Mouse (Mus musculus) lung, embryonic 16.5 days (tissue): ENCODE measurements at regions not wholly inside any gene's neighbourhood (a gene's known extent, or its start where the extent isn't known, plus 50 kb on each side); places are given as distances from the start of the nearest gene placed in this dataset.

Experiments used
- ATAC-seq: fragments of 200-750 bp; cut with Nextera tagmentation; 2 replicates; pipeline ENCODE4 v1.8.0; 2017; ENCODE audit warnings: low read depth, mild to moderate bottlenecking, moderate library complexity
- H3K27ac ChIP-seq: fragments of 300-500 bp; sonication (generic); 2 replicates; pipeline ENCODE4 v1.5.1; 2014; ENCODE audit warnings: mild to moderate bottlenecking, control low read depth, low read length
- H3K27me3 ChIP-seq: fragments of 300-500 bp; sonication (generic); 2 replicates; pipeline ENCODE4 v1.6.1; 2014; ENCODE audit warnings: low read depth, low read length, mixed read lengths; ENCODE audit not compliant: control insufficient read depth, insufficient read depth
- H3K36me3 ChIP-seq: fragments of 300-500 bp; sonication (generic); 2 replicates; pipeline ENCODE4 v1.6.1; 2014; ENCODE audit warnings: low read length; ENCODE audit not compliant: control insufficient read depth, insufficient read depth
- H3K4me1 ChIP-seq: fragments of 300-500 bp; sonication (generic); replicated peaks from 2 replicates; pipeline ENCODE4 v1.6.1; 2014; ENCODE audit warnings: low read length, mixed read lengths; ENCODE audit not compliant: control insufficient read depth, insufficient read depth
- H3K4me2 ChIP-seq: fragments of 300-500 bp; sonication (generic); 2 replicates; pipeline ENCODE4 v1.6.1; 2014; ENCODE audit warnings: low read depth, low read length, control low read depth
- H3K4me3 ChIP-seq: fragments of 300-500 bp; sonication (generic); 2 replicates; pipeline ENCODE4 v1.5.1; 2014; ENCODE audit warnings: mild to moderate bottlenecking, low read length, control low read depth
- H3K9ac ChIP-seq: fragments of 300-500 bp; sonication (generic); 2 replicates; pipeline ENCODE4 v1.6.1; 2014; ENCODE audit warnings: low read length, control low read depth
- H3K9me3 ChIP-seq: fragments of 300-500 bp; sonication (generic); 2 replicates; pipeline ENCODE4 v1.6.1; 2016; ENCODE audit warnings: low read length; ENCODE audit not compliant: control insufficient read depth
- WGBS: fragments of 180-500 bp; shearing (Covaris S2); extraction: QIAGEN DNeasy Blood & Tissue Kit; methylation state at CpG from one replicate; pipeline ENCODE4 v1.1.7; 2014; 5-methylcytosine and 5-hydroxymethylcytosine counted together

DNA sequence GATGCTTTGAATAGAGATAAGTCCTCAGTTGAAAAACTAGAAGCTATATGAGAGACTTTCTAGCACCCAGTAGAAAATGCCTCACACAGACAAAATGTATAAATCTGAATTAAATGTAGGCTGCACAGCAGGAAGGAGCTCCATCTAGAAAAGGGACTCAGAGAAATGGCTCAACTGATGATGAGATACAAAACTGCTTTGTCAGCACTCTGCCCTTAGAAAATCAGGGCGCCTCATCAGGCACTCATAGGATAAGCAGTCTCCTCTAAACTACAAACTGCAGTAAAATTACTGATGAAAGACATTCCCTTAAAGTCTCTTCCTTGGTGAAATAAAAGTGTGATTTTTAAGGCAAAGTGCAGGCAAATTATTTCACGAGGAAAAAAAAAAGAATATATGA lies 97.9 kb upstream of the Cblb start:
- Histone ChIP-seq H3K4me3 (no peak overlapping the region), H3K27ac (no peak overlapping the region), H3K9ac (no peak overlapping the region), H3K4me1 (no peaks in the 10 kb centered on the region), H3K27me3 (no peaks in the 10 kb centered on the region), H3K4me2 (no peak overlapping the region), H3K9me3 (no peaks in the 10 kb centered on the region), H3K36me3 (no peaks in the 10 kb centered on the region)
- no peak for ATAC-seq
- WGBS: 65% methylated on average over 2 of the region's 2 CpGs

DNA sequence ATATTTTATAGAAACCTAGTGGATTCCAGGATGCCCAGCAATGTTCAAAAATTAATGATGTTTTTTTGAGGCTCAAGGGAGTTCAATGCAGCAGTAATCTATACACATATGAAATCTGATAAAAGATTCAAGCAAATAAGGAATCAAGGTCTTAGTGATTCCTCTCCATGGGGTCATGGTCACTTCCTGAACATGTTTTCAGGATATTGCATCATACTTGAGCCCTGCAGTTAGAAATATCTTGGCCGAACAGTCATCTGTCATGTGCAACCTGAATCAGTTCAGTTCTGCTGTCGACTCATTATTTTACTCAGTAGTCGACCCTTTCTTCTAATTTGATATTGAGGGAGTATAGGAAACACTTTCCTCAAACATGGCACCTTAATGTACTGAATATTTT lies 97.1 kb upstream of the Cblb start:
- Histone ChIP-seq H3K27me3 (no peaks in the 10 kb centered on the region), H3K4me3 (no peak overlapping the region), H3K27ac (no peak overlapping the region), H3K4me2 (no peak overlapping the region), H3K9ac (no peak overlapping the region), H3K4me1 (no peaks in the 10 kb centered on the region), H3K9me3 (no peaks in the 10 kb centered on the region), H3K36me3 (no peaks in the 10 kb centered on the region)
- no peak for ATAC-seq
- WGBS: 63% methylated on average over 3 of the region's 3 CpGs

DNA sequence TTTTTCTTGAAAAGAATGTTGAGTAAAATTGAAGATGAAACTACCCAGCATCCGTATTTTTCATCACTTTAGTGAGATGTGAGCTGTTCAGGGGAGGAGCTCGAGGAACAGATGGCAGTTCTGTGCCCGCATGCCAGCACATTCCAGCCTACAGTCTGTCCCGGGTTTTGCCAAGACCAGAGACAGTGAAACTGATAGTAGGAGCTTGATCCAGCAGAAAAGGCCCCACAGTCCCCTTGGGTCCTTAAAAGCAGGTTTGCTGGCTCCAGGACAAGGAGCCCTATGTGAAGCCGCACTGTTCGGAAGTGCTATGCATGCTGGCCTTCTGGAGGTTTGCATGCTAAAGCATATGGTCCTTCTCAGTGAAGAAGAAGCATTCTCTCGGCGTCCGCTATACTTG lies 93.7 kb upstream of the Cblb start:
- no peak overlapping the region for H3K4me3 ChIP-seq
- H3K27me3 ChIP-seq: no peaks in the 10 kb centered on the region
- no peak overlapping the region for H3K27ac ChIP-seq
- H3K9ac ChIP-seq: no peak overlapping the region
- H3K4me2 ChIP-seq: no peak overlapping the region
- ATAC-seq: no peak
- 80% methylated on average over 9 of the region's 9 CpGs for WGBS
- H3K9me3 ChIP-seq: no peaks in the 10 kb centered on the region
- no peaks in the 10 kb centered on the region for H3K36me3 ChIP-seq
- H3K4me1 ChIP-seq: no peaks in the 10 kb centered on the region; the same call in 1 of the 2 replicates

DNA sequence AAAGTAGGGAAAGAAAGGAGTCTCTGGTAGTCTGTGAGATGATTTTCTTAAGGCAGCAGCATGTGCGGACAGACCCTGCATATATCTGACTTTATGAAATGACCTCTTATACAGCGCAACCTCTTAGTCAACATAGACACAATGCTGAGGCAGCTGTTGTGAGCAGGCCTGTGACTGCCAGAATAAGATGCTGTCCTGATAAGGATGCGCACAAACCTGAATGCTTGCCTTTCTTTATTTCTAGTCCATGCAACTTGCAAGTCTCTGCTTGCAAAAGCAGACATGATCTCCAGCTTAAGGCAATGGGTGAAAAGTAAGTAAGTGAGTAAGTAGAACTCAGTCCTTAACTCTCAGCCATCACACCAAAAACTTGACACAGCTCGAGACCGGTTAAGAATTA lies 92.0 kb upstream of the Cblb start:
- Histone ChIP-seq H3K4me2 (no peak overlapping the region), H3K36me3 (no peaks in the 10 kb centered on the region), H3K9ac (no peak overlapping the region), H3K9me3 (no peaks in the 10 kb centered on the region), H3K27ac (no peak overlapping the region), H3K4me1 (no peaks in the 10 kb centered on the region; the same call in 1 of the 2 replicates), H3K27me3 (no peaks in the 10 kb centered on the region), H3K4me3 (no peak overlapping the region)
- no peak for ATAC-seq
- 63% methylated on average over 5 of the region's 5 CpGs for WGBS

DNA sequence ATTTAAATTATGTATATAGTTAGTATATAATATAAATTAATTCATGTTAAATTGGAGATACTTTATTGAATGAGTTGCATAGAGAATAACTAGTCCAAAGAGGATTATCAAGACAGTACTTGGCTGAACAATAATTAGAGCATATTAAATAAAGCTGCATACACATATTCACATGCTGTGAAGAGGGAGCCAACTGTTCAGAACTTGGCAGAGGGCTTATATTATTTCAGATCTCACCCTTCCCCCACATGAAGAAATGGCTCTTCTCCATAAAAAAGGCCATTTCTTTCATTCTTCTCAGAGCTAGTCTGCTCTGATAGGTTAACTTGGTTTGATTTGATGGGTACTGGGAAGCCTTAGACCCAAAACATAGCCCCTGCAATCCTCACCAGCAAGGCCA lies 90.5 kb upstream of the Cblb start:
- Histone ChIP-seq H3K9me3 (no peaks in the 10 kb centered on the region), H3K27ac (no peak overlapping the region), H3K4me1 (no peaks in the 10 kb centered on the region; the same call in 1 of the 2 replicates), H3K36me3 (no peaks in the 10 kb centered on the region), H3K9ac (no peak overlapping the region), H3K27me3 (no peaks in the 10 kb centered on the region), H3K4me3 (no peak overlapping the region), H3K4me2 (no peak overlapping the region)
- ATAC-seq: no peak

DNA sequence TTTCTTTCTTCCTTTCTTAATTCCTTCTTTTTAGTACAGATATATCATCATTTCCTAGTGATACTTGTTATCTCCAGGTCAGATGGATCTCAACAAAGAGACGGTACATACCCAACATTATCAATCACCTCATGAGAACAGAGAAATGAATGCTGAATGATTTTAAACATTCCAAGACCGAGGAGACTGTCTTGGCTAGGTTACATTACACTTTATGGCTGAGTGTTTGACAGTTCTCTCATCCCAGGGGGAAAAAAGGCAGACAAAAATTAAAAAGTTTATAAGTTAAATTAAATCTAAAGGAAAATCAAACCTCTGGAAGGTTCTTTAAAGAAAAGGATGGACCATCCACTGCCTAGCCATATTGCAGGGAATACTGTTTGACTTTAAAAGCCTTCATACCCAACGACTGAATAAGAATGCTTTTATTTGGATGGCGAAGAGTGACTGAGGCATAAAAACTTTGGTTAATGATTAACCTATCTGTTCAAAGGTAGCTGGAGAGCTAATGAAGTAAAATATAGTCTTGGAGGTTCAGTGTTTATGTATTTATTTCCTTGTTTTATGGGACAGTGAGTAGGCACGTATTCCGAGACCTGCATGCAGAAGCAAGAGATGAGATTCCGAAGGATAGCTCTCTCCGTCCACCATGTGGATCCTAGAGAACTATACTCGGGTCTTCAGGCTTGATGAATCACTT lies 88.4 kb upstream of the Cblb start:
- no peak overlapping the region for H3K4me2 ChIP-seq
- no peak overlapping the region for H3K27ac ChIP-seq
- no peaks in the 10 kb centered on the region for H3K27me3 ChIP-seq
- no peaks in the 10 kb centered on the region for H3K36me3 ChIP-seq
- 76% methylated on average over 9 of the region's 9 CpGs for WGBS
- H3K4me3 ChIP-seq: no peak overlapping the region
- no peak for ATAC-seq
- no peaks in the 10 kb centered on the region; the same call in 1 of the 2 replicates for H3K4me1 ChIP-seq
- H3K9me3 ChIP-seq: no peaks in the 10 kb centered on the region
- H3K9ac ChIP-seq: no peak overlapping the region

DNA sequence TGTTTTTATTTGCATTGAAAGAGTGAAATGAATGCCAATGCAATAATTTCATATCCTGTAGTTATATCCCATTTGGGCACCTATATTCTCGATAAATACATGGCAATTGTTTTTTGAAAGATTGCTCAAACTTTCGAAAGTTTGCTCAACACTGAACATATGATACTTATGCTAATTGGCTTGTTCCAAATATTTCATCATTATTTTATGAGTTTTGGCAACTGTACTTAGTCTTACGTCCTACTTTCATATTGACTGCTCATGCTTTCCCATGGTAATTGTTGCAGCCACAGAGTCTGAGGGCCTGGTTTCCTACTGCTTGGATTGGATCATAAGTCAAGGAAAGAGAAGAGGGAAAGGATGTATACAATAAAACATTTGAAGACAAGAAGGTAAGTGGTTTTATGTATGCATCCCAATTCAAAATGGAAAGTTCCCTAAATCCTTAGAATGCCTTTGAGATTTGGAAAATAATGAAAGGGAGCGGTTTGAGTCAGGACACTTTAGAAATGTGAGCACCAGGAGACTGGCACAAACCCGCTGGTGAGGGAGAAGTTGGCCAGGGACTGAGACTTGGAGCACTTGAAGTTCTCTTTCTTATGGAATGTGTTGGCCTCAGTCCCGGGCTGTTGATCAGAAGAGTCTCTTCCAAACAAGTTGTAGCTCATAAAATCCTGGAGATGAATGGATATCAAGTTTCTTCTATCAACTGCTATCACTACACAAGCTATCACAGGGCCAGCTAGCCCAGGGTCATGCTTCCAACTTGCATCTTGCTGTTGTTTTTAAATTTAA lies 63.8 kb upstream of the Cblb start:
- WGBS: 70% methylated on average over 6 of the region's 6 CpGs
- ATAC-seq: no peak
- Histone ChIP-seq H3K27me3 (no peaks in the 10 kb centered on the region), H3K4me1 (no peaks in the 10 kb centered on the region), H3K4me3 (no peak overlapping the region), H3K4me2 (no peak overlapping the region), H3K9ac (no peak overlapping the region), H3K9me3 (no peaks in the 10 kb centered on the region), H3K36me3 (no peaks in the 10 kb centered on the region), H3K27ac (no peak overlapping the region)
